Mouse (Mus musculus) B cell, adult 2 months (primary cell): ENCODE measurements around the gene Ldlrad3.

Experiments used
- DNase-seq, 2 experiments: peaks; one replicate each; pipeline ENCODE4 v3.0.0; 2022

Gene Ldlrad3

GRCm38 (mm10) chr2:102185951-102186561, at the start of gene Ldlrad3:
Gene Ldlrad3 (minus strand): TSS chr2:102186385.
- peak; percentile 91 to 92 for DNase-seq

- DNase-seq: no peak
Observed at GRCm38 (mm10) chr2:102231470-102231869, 45.3 kb upstream of the Ldlrad3 start.

GRCm38 (mm10) chr2:102229126-102229525, 42.9 kb upstream of the Ldlrad3 start:
- no peak for DNase-seq

- no peak for DNase-seq
Observed at GRCm38 (mm10) chr2:102228331-102228730, 42.1 kb upstream of the Ldlrad3 start.

- no peak for DNase-seq
Observed at GRCm38 (mm10) chr2:102227839-102228238, 41.7 kb upstream of the Ldlrad3 start.

- no peak for DNase-seq
Observed at GRCm38 (mm10) chr2:102226274-102226673, 40.1 kb upstream of the Ldlrad3 start.

GRCm38 (mm10) chr2:102223355-102224128, 37.4 kb upstream of the Ldlrad3 start:
- DNase-seq: no peak

- DNase-seq: peak; percentile 38 to 49
Observed at GRCm38 (mm10) chr2:102222749-102223148, 36.6 kb upstream of the Ldlrad3 start.

GRCm38 (mm10) chr2:102216817-102217216, 30.6 kb upstream of the Ldlrad3 start:
- no peak for DNase-seq

GRCm38 (mm10) chr2:102212096-102212495, 25.9 kb upstream of the Ldlrad3 start:
- DNase-seq: no peak

GRCm38 (mm10) chr2:102205672-102206399, 19.7 kb upstream of the Ldlrad3 start:
- DNase-seq: no peak

GRCm38 (mm10) chr2:102203478-102203877, 17.3 kb upstream of the Ldlrad3 start:
- DNase-seq: no peak

- no peak for DNase-seq
Observed at GRCm38 (mm10) chr2:102202211-102202770, 16.1 kb upstream of the Ldlrad3 start.

GRCm38 (mm10) chr2:102201198-102201948, 15.2 kb upstream of the Ldlrad3 start:
- no peak for DNase-seq

- no peak for DNase-seq
Observed at GRCm38 (mm10) chr2:102197332-102197731, 11.1 kb upstream of the Ldlrad3 start.

- no peak for DNase-seq
Observed at GRCm38 (mm10) chr2:102196709-102197108, 10.5 kb upstream of the Ldlrad3 start.

GRCm38 (mm10) chr2:102195494-102195893, 9.3 kb upstream of the Ldlrad3 start:
- peak; percentile 24 to 35 for DNase-seq

- no peak for DNase-seq
Observed at GRCm38 (mm10) chr2:102194247-102194646, 8.1 kb upstream of the Ldlrad3 start.

- no peak for DNase-seq
Observed at GRCm38 (mm10) chr2:102192943-102193820, 7.0 kb upstream of the Ldlrad3 start.

- DNase-seq: no peak
Observed at GRCm38 (mm10) chr2:102191736-102192135, 5.6 kb upstream of the Ldlrad3 start.

- no peak for DNase-seq
Observed at GRCm38 (mm10) chr2:102190956-102191355, 4.8 kb upstream of the Ldlrad3 start.
